Mouse (Mus musculus) MEL (cell line): ENCODE results near the gene Pla2g4c. TPM values are rescaled to one million over a fixed set of nuclear protein-coding genes. Genes with fewer than 3 reads are reported as not detected.

Source experiments
- DNase-seq: peaks from one replicate; pipeline ENCODE4 v3.0.0; 2011; ENCODE audit warnings: low read depth, low spot score
- H3K27ac ChIP-seq: 2 replicates; pipeline ENCODE4 v1.5.1; 2012; ENCODE audit warnings: low read depth, mild to moderate bottlenecking, control low read depth, low read length, moderate library complexity; ENCODE audit not compliant: control insufficient read depth
- H3K27me3 ChIP-seq, 2 experiments: fragments of 150-350 bp in 1 of 2; sonication (generic) in 1 of 2; 2 replicates each; pipeline ENCODE4 v1.6.1; 2012; ENCODE audit warnings: low read length in 2 of 2, mild to moderate bottlenecking in 2 of 2, improper control_type of control experiment in 1 of 2, moderate library complexity in 1 of 2; ENCODE audit not compliant: insufficient read depth in 2 of 2, control insufficient read depth in 1 of 2
- H3K36me3 ChIP-seq, 2 experiments: 2 replicates each; pipeline ENCODE4 v1.6.1; 2012 to 2014; ENCODE audit warnings: low read length in 2 of 2, improper control_type of control experiment in 1 of 2, inconsistent platforms in 1 of 2, mild to moderate bottlenecking in 1 of 2; ENCODE audit not compliant: insufficient read depth in 2 of 2, control insufficient read depth in 1 of 2
- H3K4me1 ChIP-seq, 2 experiments: fragments of 150-350 bp in 1 of 2; sonication (generic) in 1 of 2; 2 replicates each; pipeline ENCODE4 v1.6.1; 2012; ENCODE audit warnings: low read length in 2 of 2, improper control_type of control experiment in 1 of 2, mild to moderate bottlenecking in 1 of 2; ENCODE audit not compliant: insufficient read depth in 2 of 2, control insufficient read depth in 1 of 2
- H3K4me3 ChIP-seq, 2 experiments: fragments of 150-350 bp in 1 of 2; sonication (generic) in 1 of 2; 2 replicates each; pipeline ENCODE4 v1.5.1; 2012; ENCODE audit warnings: low read depth in 2 of 2, low read length in 2 of 2, mild to moderate bottlenecking in 2 of 2, moderate library complexity in 2 of 2, control low read depth in 1 of 2, improper control_type of control experiment in 1 of 2; ENCODE audit not compliant: control insufficient read depth in 1 of 2, insufficient read depth in 1 of 2
- H3K79me2 ChIP-seq: 2 replicates; pipeline ENCODE4 v1.6.1; 2012; ENCODE audit warnings: mild to moderate bottlenecking, low read length, moderate library complexity; ENCODE audit not compliant: control insufficient read depth, poor library complexity, insufficient read depth
- H3K9ac ChIP-seq: 2 replicates; pipeline ENCODE4 v1.6.1; 2012; ENCODE audit warnings: low read depth, mild to moderate bottlenecking, control low read depth, low read length, moderate library complexity; ENCODE audit not compliant: control insufficient read depth, poor library complexity, severe bottlenecking
- H3K9me3 ChIP-seq: fragments of 150-350 bp; sonication (generic); replicated peaks from 2 replicates; pipeline ENCODE4 v1.6.1; 2012; ENCODE audit warnings: mild to moderate bottlenecking, low read length, improper control_type of control experiment, moderate library complexity; ENCODE audit not compliant: insufficient read depth
- BHLHE40 ChIP-seq: IDR thresholded peaks from 2 replicates; pipeline ENCODE4 v1.6.1; 2012; ENCODE audit warnings: low read depth, mild to moderate bottlenecking, inconsistent platforms, low read length, improper control_type of control experiment, borderline replicate concordance
- CHD1 ChIP-seq: IDR thresholded peaks from 2 replicates; pipeline ENCODE4 v1.6.1; 2012; ENCODE audit warnings: low read depth, mild to moderate bottlenecking, inconsistent platforms, low read length, improper control_type of control experiment
- CHD2 ChIP-seq: IDR thresholded peaks from 2 replicates; pipeline ENCODE4 v1.6.1; 2011; ENCODE audit warnings: low read length, improper control_type of control experiment
- CTCF ChIP-seq, 3 experiments: IDR thresholded peaks in 2 of 3; conservative IDR thresholded peaks in 1 of 3; 2 replicates each; pipeline ENCODE4 v1.5.1; 2011 to 2012; ENCODE audit warnings: low read length in 3 of 3, low read depth in 2 of 3, mild to moderate bottlenecking in 2 of 3, improper control_type of control experiment in 1 of 3, inconsistent platforms in 1 of 3, mixed read lengths in 1 of 3, moderate library complexity in 1 of 3; ENCODE audit not compliant: control insufficient read depth in 1 of 3, insufficient read depth in 1 of 3, poor library complexity in 1 of 3, severe bottlenecking in 1 of 3
- E2F4 ChIP-seq: IDR thresholded peaks from 2 replicates; pipeline ENCODE4 v1.6.1; 2011; ENCODE audit warnings: low read depth, low read length, improper control_type of control experiment, borderline replicate concordance
- ELF1 ChIP-seq: IDR thresholded peaks from 2 replicates; pipeline ENCODE4 v1.6.1; 2014; ENCODE audit warnings: low read depth, mild to moderate bottlenecking, inconsistent platforms, low read length, improper control_type of control experiment, moderate library complexity
- EP300 ChIP-seq, 2 experiments: IDR thresholded peaks; 2 replicates each; pipeline ENCODE4 v1.6.1; 2011; ENCODE audit warnings: improper control_type of control experiment in 2 of 2, low read length in 2 of 2, low read depth in 1 of 2, mild to moderate bottlenecking in 1 of 2
- GATA1 ChIP-seq: IDR thresholded peaks from 2 replicates; pipeline ENCODE4 v1.6.1; 2011; ENCODE audit warnings: low read depth, low read length, improper control_type of control experiment
- HCFC1 ChIP-seq: IDR thresholded peaks from 2 replicates; pipeline ENCODE4 v1.6.1; 2012; ENCODE audit warnings: low read depth, mild to moderate bottlenecking, inconsistent platforms, low read length, improper control_type of control experiment, moderate library complexity
- MAZ ChIP-seq: IDR thresholded peaks from 2 replicates; pipeline ENCODE4 v1.6.1; 2012; ENCODE audit warnings: low read depth, mild to moderate bottlenecking, inconsistent platforms, low read length, improper control_type of control experiment
- MXI1 ChIP-seq: IDR thresholded peaks from 2 replicates; pipeline ENCODE4 v1.6.1; 2011; ENCODE audit warnings: mild to moderate bottlenecking, low read depth, low read length, improper control_type of control experiment
- MYC ChIP-seq: IDR thresholded peaks from 2 replicates; pipeline ENCODE4 v1.6.1; 2011; ENCODE audit warnings: low read depth, mild to moderate bottlenecking, low read length, improper control_type of control experiment, moderate library complexity
- NELFE ChIP-seq: IDR thresholded peaks from 2 replicates; pipeline ENCODE4 v1.6.1; 2011; ENCODE audit warnings: low read depth, low read length, improper control_type of control experiment
- POLR2AphosphoS2 ChIP-seq: IDR thresholded peaks from 2 replicates; pipeline ENCODE4 v1.6.1; 2011; ENCODE audit warnings: low read length, improper control_type of control experiment
- SIN3A ChIP-seq: IDR thresholded peaks from 2 replicates; pipeline ENCODE4 v1.6.1; 2012; ENCODE audit warnings: low read length, improper control_type of control experiment, inconsistent platforms
- USF1 ChIP-seq: IDR thresholded peaks from 2 replicates; pipeline ENCODE4 v1.6.1; 2014; ENCODE audit warnings: low read depth, mild to moderate bottlenecking, inconsistent platforms, low read length, improper control_type of control experiment, moderate library complexity
- USF2 ChIP-seq, 2 experiments: IDR thresholded peaks; 2 replicates each; pipeline ENCODE4 v1.6.1; 2011 to 2012; ENCODE audit warnings: improper control_type of control experiment in 2 of 2, low read length in 2 of 2, borderline replicate concordance in 1 of 2, inconsistent platforms in 1 of 2, low read depth in 1 of 2, mild to moderate bottlenecking in 1 of 2; ENCODE audit not compliant: insufficient read depth in 1 of 2
- ZNF384 ChIP-seq: IDR thresholded peaks from 2 replicates; pipeline ENCODE4 v1.6.1; 2012; ENCODE audit warnings: low read depth, mild to moderate bottlenecking, inconsistent platforms, low read length, improper control_type of control experiment
- polyA plus RNA-seq, 2 experiments: library from polyadenylated mRNA; stranded (reverse) in 1 of 2; unstranded in 1 of 2; fragments of >175 nt in 1 of 2; fragments of >200 nt in 1 of 2; gene quantifications; 2 replicates each; pipeline versions ENCODE4 v1.2.1 to v1.2.4; 2012; ENCODE audit warnings: low replicate concordance in 2 of 2, low read depth in 1 of 2; ENCODE audit not compliant: insufficient read length in 2 of 2, insufficient read depth in 1 of 2, missing spikeins in 1 of 2
- total RNA-seq: library from RNA; depleted of rRNA; stranded (reverse); fragments of 300-350 nt; gene quantifications from 2 replicates; pipeline ENCODE4 v1.2.3, GENCODE M21; 2012

Gene Pla2g4c
- total and polyA plus RNA-seq, 3 experiments, result 1.0 to 2.0 TPM; not detected in 1

- Histone ChIP-seq H3K27me3 (no peaks in the 10 kb centered on the region), H3K4me3 (peak within 1 kb of the TSS; percentile 76 to 79), H3K9me3 (no peaks in the 10 kb centered on the region), H3K4me1 (peaks cover 2 to 14% of the 10 kb centered on the region in 2 experiments), H3K9ac (peak within 1 kb of the TSS; percentile 86), H3K79me2 (peaks cover 8% of the 10 kb centered on the region), H3K27ac (peak within 1 kb of the TSS; percentile 84), H3K36me3 (peaks cover 0 to 10% of the 10 kb centered on the region in 2 experiments; a peak in 3 of 4 replicates)
- no peak for DNase-seq
- TF ChIP-seq HCFC1 (no peak), GATA1 (no peak), POLR2AphosphoS2 (no peak), MAZ (no peak), MXI1 (no peak), CHD1 (no peak), CHD2 (no peak), USF1 (no peak), ELF1 (no peak), E2F4 (no peak), NELFE (no peak)
- TF ChIP-seq, all 39 proteins: peak for 0
These were observed 47.4 kb upstream of the Pla2g4c start, which contains the start of gene Lig1 for GRCm38 (mm10) chr7:13277081-13277480. Lig1 (plus strand) TSS chr7:13277283.

- H3K27ac ChIP-seq, result peak overlapping the region; percentile 84
- peak overlapping the region; percentile 86 for H3K9ac ChIP-seq
- no peaks in the 10 kb centered on the region for H3K9me3 ChIP-seq
- peaks cover 2 to 14% of the 10 kb centered on the region in 2 experiments for H3K4me1 ChIP-seq
- peaks cover 0 to 10% of the 10 kb centered on the region in 2 experiments; a peak in 3 of 4 replicates for H3K36me3 ChIP-seq
- DNase-seq, result no peak
- peak overlapping the region; percentile 76 to 79 for H3K4me3 ChIP-seq
- no peaks in the 10 kb centered on the region for H3K27me3 ChIP-seq
- TF ChIP-seq CTCF (IDR thresholded peaks at IDR 0.05 in 2 of 3, conservative IDR thresholded peaks at IDR 0.05 in 1 of 3; ENCODE audit: control insufficient read depth in 1 of 3, insufficient read depth in 1 of 3, low read depth in 2 of 3, low read length in 3 of 3, poor library complexity in 1 of 3, severe bottlenecking in 1 of 3) (no peak), ELF1 (no peak), USF2 (IDR thresholded peaks at IDR 0.05; ENCODE audit: borderline replicate concordance in 1 of 2, insufficient read depth in 1 of 2, low read depth in 1 of 2, low read length in 2 of 2) (no peak), MYC (no peak), SIN3A (no peak), ZNF384 (no peak), BHLHE40 (no peak), GATA1 (no peak), EP300 (IDR thresholded peaks at IDR 0.05; ENCODE audit: low read depth in 1 of 2, low read length in 2 of 2) (no peak)
- peaks cover 8% of the 10 kb centered on the region for H3K79me2 ChIP-seq
These were observed 46.6 kb upstream of the Pla2g4c start for GRCm38 (mm10) chr7:13277833-13278232.
